Mouse (Mus musculus): ENCODE results near the gene Fhit. TPM values are rescaled to one million over a fixed set of nuclear protein-coding genes. Genes with fewer than 3 reads are reported as not detected.

The Fhit gene
- polyA plus RNA-seq, 1 experiment from 2014 or later = 1.6 TPM

DNA sequence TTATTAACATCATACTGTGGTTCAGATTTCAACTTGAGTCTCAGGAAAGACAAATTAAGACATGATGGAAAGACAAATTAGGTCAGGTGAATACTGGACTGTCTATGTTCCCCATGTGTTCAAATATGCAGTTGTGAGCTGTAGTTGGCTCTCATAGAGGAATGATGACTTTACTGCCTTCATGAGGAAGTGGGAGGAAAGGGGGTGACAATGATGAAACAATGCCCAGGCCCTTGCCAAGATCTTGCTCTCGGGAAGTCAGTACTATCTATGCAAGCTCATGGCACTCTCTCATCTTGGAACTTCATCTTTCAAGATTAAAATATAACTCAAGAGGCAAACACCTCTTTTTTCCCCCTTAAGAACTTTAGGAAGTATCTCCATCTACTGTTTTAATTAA, 849.6 kb downstream of the Fhit start:
- no peaks in the 10 kb centered on the region for H3K36me3 ChIP-seq
- no peaks in the 10 kb centered on the region for H3K27me3 ChIP-seq
- H3K4me2 ChIP-seq = no peak overlapping the region
- no peak overlapping the region for H3K27ac ChIP-seq
- DNase-seq = no peak
- H3K4me1 ChIP-seq (replicated peaks) = no peaks in the 10 kb centered on the region
- WGBS (ENCODE audit: insufficient replicate concordance) = 59% methylated on average over 1 of the region's 1 CpGs
- no peak overlapping the region for H3K4me3 ChIP-seq (replicated peaks)
- no peak overlapping the region for H3K9ac ChIP-seq
- ATAC-seq (ENCODE audit: low read depth) = no peak
- no peaks in the 10 kb centered on the region for H3K9me3 ChIP-seq (replicated peaks)

DNA sequence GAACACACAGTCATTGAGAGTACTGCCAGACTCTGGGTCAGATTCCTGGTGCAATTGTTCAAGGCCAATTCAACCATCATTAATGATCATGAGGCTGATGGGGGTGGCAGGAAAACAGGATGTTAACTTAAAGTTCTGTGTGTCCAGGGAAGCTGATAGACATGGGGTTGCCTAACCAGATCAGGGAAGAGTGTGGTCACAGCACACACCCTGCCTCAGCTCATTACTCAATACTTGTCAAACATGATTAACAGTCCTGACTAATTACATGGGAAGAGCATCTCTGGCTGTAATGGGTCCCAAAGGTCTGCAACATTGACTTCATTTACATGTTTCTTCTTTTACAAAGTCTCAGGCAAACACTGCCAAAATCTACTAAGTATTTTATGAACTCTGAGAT, 856.5 kb downstream of the Fhit start:
- H3K27me3 ChIP-seq = no peaks in the 10 kb centered on the region
- no peak for DNase-seq
- no peaks in the 10 kb centered on the region for H3K4me1 ChIP-seq (replicated peaks)
- ATAC-seq (ENCODE audit: low read depth) = no peak
- H3K9me3 ChIP-seq (replicated peaks) = no peaks in the 10 kb centered on the region
- no peak overlapping the region for H3K4me2 ChIP-seq
- no peak overlapping the region for H3K27ac ChIP-seq
- no peaks in the 10 kb centered on the region for H3K36me3 ChIP-seq
- H3K9ac ChIP-seq = no peak overlapping the region
- H3K4me3 ChIP-seq (replicated peaks) = no peak overlapping the region

DNA sequence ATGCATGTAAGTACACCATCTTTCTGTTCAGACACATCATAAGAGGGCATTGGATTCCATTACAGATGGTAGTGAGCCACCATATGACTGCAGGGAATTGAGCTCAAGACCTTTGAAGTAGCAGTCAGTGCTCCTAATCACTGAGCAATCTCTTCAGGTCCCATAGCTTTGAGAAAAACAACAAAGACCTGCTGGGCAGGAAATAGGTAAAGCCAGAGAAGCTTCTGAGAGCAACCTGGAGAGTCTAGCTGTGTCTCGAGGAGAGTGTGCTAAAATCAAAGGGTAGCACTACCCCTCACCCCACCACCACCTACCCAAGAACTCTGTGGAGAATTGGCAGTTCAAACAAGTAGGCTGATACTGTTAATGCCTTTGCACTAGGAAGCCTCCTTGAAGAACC, 860.3 kb downstream of the Fhit start:
- Histone ChIP-seq H3K4me3 (replicated peaks) (no peak overlapping the region), H3K9me3 (replicated peaks) (no peaks in the 10 kb centered on the region), H3K27me3 (no peaks in the 10 kb centered on the region), H3K27ac (no peak overlapping the region), H3K4me2 (no peak overlapping the region), H3K9ac (no peak overlapping the region), H3K36me3 (no peaks in the 10 kb centered on the region), H3K4me1 (replicated peaks) (no peaks in the 10 kb centered on the region)
- 48% methylated on average over 1 of the region's 1 CpGs for WGBS (ENCODE audit: insufficient replicate concordance)
- DNase-seq = no peak
- ATAC-seq (ENCODE audit: low read depth) = no peak

DNA sequence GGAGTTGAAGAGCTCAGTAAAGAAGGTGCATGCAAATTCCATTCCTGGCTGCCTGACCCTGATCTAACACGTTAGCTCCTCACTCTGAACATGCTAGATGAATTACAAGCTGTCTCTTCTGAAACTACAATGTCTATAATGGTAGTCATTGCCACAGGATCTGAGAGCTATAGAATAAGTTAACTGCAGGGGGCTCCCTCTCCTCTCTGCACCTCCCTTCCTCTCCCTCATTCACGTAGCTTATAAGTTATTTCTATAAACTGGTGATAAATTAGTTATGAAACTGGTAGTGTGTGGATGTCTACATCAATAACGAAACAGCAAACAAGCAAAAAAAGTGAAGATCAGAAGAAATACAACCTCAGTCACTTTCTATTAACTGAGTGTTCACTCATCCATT, 860.9 kb downstream of the Fhit start:
- DNase-seq = no peak
- no peaks in the 10 kb centered on the region for H3K36me3 ChIP-seq
- 43% methylated on average over 3 of the region's 3 CpGs for WGBS (ENCODE audit: insufficient replicate concordance)
- no peaks in the 10 kb centered on the region for H3K4me1 ChIP-seq (replicated peaks)
- no peaks in the 10 kb centered on the region for H3K9me3 ChIP-seq (replicated peaks)
- no peak overlapping the region for H3K9ac ChIP-seq
- no peak overlapping the region for H3K4me3 ChIP-seq (replicated peaks)
- no peak for ATAC-seq (ENCODE audit: low read depth)
- no peaks in the 10 kb centered on the region for H3K27me3 ChIP-seq
- no peak overlapping the region for H3K4me2 ChIP-seq
- H3K27ac ChIP-seq = no peak overlapping the region

DNA sequence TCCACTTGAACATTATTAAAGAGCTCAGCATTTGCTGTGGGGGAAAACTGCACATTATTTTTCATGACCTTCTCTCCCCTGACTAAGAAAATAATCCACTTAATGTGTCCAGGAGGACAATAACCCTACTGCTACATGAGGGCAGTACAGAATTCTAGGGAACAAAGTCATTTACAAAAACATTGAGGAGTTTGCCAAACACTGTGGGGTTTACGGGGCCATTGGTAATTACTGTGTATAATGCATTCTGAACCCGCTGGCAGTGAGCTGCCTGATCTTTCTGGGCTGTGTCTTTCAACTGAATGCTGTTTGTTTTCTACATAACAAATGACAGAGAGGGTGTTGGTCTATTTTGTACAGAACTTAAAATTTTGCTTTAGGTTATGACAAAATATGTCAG, 862.8 kb downstream of the Fhit start:
- ATAC-seq (ENCODE audit: low read depth) (no peak), DNase-seq (no peak)
- Histone ChIP-seq H3K4me1 (replicated peaks) (no peaks in the 10 kb centered on the region), H3K4me3 (replicated peaks) (no peak overlapping the region), H3K27me3 (no peaks in the 10 kb centered on the region), H3K36me3 (no peaks in the 10 kb centered on the region), H3K4me2 (no peak overlapping the region), H3K27ac (no peak overlapping the region), H3K9ac (no peak overlapping the region), H3K9me3 (replicated peaks) (no peaks in the 10 kb centered on the region)
- WGBS (ENCODE audit: insufficient replicate concordance) = 57% methylated on average over 2 of the region's 2 CpGs

DNA sequence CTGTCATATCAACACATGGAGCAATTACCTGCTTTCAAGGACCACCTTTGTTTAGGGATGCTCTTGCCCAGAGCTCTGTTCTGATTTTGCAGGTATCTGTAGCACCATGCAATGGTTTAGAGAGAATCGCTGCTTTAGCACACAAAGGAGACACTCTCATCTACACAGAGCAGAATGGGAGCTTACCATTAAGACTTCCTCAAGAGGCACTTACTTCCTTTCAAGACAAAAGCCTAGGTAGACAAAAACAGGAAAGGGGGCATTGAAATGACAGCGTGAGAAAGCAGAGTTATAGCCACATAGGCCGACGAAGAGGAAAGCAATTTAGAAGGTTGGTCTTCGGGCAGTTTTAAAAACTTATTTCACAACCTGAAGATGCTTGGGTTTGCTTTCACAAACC, 872.8 kb downstream of the Fhit start:
- no peak for DNase-seq
- Histone ChIP-seq H3K27me3 (no peaks in the 10 kb centered on the region), H3K4me3 (replicated peaks) (no peak overlapping the region), H3K4me1 (replicated peaks) (no peaks in the 10 kb centered on the region), H3K27ac (no peak overlapping the region), H3K9ac (no peak overlapping the region), H3K9me3 (replicated peaks) (no peaks in the 10 kb centered on the region), H3K4me2 (no peak overlapping the region), H3K36me3 (no peaks in the 10 kb centered on the region)
- ATAC-seq (ENCODE audit: low read depth) = no peak
- 34% methylated on average over 5 of the region's 5 CpGs for WGBS (ENCODE audit: insufficient replicate concordance)

DNA sequence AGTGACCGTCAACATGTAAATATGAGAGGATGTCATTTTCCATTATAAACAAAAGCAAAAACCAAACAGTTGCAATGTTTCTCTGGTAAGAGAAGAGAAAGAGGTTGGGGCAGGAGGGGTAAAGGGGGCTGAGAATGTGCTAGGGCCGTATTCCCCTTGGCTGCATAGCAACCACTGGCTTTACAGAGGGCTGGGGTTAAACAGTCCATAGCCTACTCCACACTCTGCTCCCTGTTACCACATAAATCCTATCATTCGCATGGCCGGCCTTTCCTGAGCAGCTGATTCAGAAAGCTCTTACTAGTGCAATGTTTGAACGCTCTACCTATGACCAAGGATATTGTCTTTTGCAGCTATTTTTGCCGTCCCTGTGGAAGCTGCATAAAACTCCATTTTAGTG, 875.8 kb downstream of the Fhit start:
- no peak overlapping the region for H3K4me3 ChIP-seq (replicated peaks)
- WGBS (ENCODE audit: insufficient replicate concordance) = 73% methylated on average over 6 of the region's 6 CpGs
- H3K27me3 ChIP-seq = no peaks in the 10 kb centered on the region
- no peak for DNase-seq
- H3K4me2 ChIP-seq = no peak overlapping the region
- H3K4me1 ChIP-seq (replicated peaks) = no peaks in the 10 kb centered on the region
- H3K27ac ChIP-seq = no peak overlapping the region
- no peak for ATAC-seq (ENCODE audit: low read depth)
- no peak overlapping the region for H3K9ac ChIP-seq
- no peaks in the 10 kb centered on the region for H3K9me3 ChIP-seq (replicated peaks)
- H3K36me3 ChIP-seq = no peaks in the 10 kb centered on the region

DNA sequence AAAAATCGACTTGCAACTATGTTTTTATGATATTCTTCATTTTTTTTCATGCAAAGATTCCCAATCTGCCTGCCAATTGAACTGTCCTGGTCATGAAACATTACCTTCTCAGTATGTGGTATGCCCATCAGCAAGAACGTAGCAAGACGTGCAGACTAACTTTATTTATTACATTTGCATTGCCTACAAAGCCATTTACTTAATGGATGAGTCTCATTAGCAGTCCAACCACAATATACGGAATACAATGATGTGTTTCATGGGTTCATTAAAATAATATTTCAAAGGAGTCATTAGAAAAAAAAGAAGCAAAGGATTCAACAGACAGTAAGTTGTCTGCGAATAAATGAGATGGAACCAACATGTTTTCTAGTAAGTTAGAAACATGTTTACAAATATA, 933.1 kb downstream of the Fhit start:
- 59% methylated on average over 5 of the region's 5 CpGs for WGBS (ENCODE audit: insufficient replicate concordance)
- no peak overlapping the region for H3K9ac ChIP-seq
- ATAC-seq (ENCODE audit: low read depth) = no peak
- H3K27ac ChIP-seq = no peak overlapping the region
- H3K4me3 ChIP-seq (replicated peaks) = no peak overlapping the region
- H3K4me1 ChIP-seq (replicated peaks) = no peaks in the 10 kb centered on the region
- no peak overlapping the region for H3K4me2 ChIP-seq
- no peaks in the 10 kb centered on the region for H3K27me3 ChIP-seq
- no peak for DNase-seq
- H3K9me3 ChIP-seq (replicated peaks) = no peaks in the 10 kb centered on the region
- no peaks in the 10 kb centered on the region for H3K36me3 ChIP-seq

DNA sequence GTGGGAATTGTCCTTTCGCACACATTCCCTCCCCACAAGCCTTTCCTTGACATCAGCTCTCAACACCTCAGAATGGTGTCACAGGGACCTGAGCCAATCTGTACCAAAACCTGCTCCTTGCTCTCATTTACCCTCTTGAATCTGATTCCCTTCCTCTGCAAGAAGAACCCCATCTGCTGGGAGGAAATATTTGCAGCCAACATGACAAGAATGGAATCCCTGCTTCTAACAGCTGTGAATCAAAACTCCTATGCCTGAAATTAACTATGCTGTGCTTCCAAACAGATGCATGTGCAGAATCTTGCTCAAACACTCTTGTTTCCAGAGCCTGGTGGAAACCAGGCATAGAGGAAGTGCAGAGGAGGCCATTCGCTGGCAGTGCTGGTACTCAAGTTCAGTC, 940.0 kb downstream of the Fhit start:
- Histone ChIP-seq H3K9ac (no peak overlapping the region), H3K4me3 (replicated peaks) (no peak overlapping the region), H3K4me1 (replicated peaks) (no peaks in the 10 kb centered on the region), H3K9me3 (replicated peaks) (no peaks in the 10 kb centered on the region), H3K36me3 (no peaks in the 10 kb centered on the region), H3K27ac (no peak overlapping the region), H3K27me3 (no peaks in the 10 kb centered on the region), H3K4me2 (no peak overlapping the region)
- ATAC-seq (ENCODE audit: low read depth) (no peak), DNase-seq (no peak)
- 64% methylated on average over 2 of the region's 2 CpGs for WGBS (ENCODE audit: insufficient replicate concordance)

DNA sequence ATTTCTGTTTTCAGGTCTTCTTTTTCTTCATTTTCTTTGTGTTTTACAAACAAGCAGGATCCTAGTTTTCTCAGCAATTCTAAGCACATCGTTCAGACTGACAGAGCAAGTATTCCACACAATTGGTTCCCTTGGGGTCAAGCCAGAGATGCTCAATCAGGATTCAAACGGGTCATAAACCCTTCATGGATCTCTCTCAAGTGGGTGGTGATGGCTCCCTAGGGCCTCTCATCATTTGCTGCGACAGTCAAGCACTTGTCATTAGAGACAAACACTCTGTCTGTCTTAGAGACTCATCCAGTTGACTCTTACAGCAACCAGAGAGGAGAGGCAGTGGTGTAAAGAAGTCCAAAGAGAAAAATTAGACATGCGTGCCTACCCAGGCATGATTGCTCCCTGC, 948.6 kb downstream of the Fhit start:
- WGBS (ENCODE audit: insufficient replicate concordance) = 42% methylated on average over 4 of the region's 4 CpGs
- Histone ChIP-seq H3K36me3 (no peaks in the 10 kb centered on the region), H3K4me1 (replicated peaks) (no peaks in the 10 kb centered on the region), H3K9me3 (replicated peaks) (no peaks in the 10 kb centered on the region), H3K4me2 (no peak overlapping the region), H3K9ac (no peak overlapping the region), H3K27me3 (no peaks in the 10 kb centered on the region), H3K4me3 (replicated peaks) (no peak overlapping the region), H3K27ac (no peak overlapping the region)
- DNase-seq (no peak), ATAC-seq (ENCODE audit: low read depth) (no peak)

DNA sequence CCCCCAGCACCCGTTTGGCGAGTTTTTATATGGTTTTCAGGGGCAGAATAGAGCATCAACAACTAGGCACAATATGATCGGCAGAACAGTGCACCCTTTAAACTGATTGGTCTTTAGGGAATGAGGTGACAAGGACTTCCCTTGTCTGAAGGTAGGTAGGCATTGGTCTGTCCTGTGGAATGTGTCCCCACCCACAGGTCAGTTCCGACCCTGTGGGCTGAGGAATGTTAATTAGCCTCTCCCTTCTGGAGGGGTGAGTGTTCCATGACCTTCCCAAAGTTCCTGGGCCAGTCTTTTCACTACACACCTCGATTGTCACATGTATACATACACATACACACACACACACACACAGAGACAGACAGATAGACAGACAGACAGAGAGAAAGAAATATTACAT, 950.7 kb downstream of the Fhit start:
- Histone ChIP-seq H3K4me2 (no peak overlapping the region), H3K36me3 (no peaks in the 10 kb centered on the region), H3K4me3 (replicated peaks) (no peak overlapping the region), H3K9ac (no peak overlapping the region), H3K27me3 (no peaks in the 10 kb centered on the region), H3K9me3 (replicated peaks) (no peaks in the 10 kb centered on the region), H3K4me1 (replicated peaks) (no peaks in the 10 kb centered on the region), H3K27ac (no peak overlapping the region)
- WGBS (ENCODE audit: insufficient replicate concordance) = 51% methylated on average over 5 of the region's 5 CpGs
- DNase-seq (no peak), ATAC-seq (ENCODE audit: low read depth) (no peak)

DNA sequence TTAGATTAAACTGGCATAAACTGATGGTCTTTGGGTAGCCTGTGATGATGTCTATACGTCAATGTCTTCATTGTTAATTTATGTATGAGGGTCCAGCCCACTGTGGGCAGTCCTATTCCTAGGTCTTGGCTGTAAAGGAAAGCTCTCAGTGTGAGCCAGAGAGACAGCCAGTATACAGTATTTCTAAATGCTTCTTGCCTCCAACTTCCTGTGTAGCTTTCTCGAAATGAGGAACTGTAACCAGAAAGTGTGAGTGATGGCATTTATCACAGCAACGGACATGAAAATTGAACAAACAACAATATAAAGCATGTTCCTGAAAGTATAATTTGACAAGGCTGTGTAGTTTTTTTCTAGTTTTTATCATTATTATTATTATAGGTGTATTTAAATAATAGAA, 952.8 kb downstream of the Fhit start:
- DNase-seq (no peak), ATAC-seq (ENCODE audit: low read depth) (no peak)
- Histone ChIP-seq H3K4me1 (replicated peaks) (no peaks in the 10 kb centered on the region), H3K4me3 (replicated peaks) (no peak overlapping the region), H3K27ac (no peak overlapping the region), H3K9me3 (replicated peaks) (no peaks in the 10 kb centered on the region), H3K4me2 (no peak overlapping the region), H3K36me3 (no peaks in the 10 kb centered on the region), H3K27me3 (no peaks in the 10 kb centered on the region), H3K9ac (no peak overlapping the region)
- WGBS (ENCODE audit: insufficient replicate concordance) = 28% methylated on average over 3 of the region's 3 CpGs

DNA sequence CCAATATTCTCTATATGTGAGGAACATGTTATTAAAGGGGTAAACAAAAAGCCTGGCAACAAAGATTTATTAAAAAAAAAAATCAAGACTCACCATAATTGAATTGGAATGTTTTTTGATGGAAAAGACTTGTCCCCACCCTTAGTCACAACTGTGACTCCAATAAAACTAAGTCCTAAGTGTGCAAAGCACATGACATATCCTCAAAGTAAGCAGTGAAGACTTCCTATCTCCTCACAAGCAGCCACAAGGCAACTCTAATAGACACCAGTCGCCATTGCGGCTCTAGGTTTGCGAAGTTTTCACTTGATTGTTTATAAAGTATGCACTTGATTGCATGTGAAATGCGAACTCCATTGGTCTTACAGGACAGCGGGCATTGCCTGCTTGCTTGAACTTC, 956.1 kb downstream of the Fhit start:
- ATAC-seq (ENCODE audit: low read depth) (no peak), DNase-seq (no peak)
- no peak overlapping the region for H3K4me3 ChIP-seq (replicated peaks)
- no peaks in the 10 kb centered on the region for H3K9me3 ChIP-seq (replicated peaks)
- H3K27ac ChIP-seq = no peak overlapping the region
- 73% methylated on average over 5 of the region's 5 CpGs for WGBS (ENCODE audit: insufficient replicate concordance)
- no peaks in the 10 kb centered on the region for H3K27me3 ChIP-seq
- H3K36me3 ChIP-seq = no peaks in the 10 kb centered on the region
- H3K4me1 ChIP-seq (replicated peaks) = no peaks in the 10 kb centered on the region
- no peak overlapping the region for H3K9ac ChIP-seq
- no peak overlapping the region for H3K4me2 ChIP-seq
